Mouse (Mus musculus) heart, postnatal 4 days (tissue): Measurements from ENCODE around the gene Mybbp1a. TPM values are rescaled to one million over a fixed set of nuclear protein-coding genes. Genes with fewer than 3 reads are reported as not detected.
A peak's percentile ranks its signal among the peaks of the same experiment; 100 is the strongest.

Source experiments
- DNase-seq: peaks from one replicate; pipeline ENCODE4 v3.0.0; 2021
- total RNA-seq, 2 experiments: library from RNA; stranded (reverse); gene quantifications; 2 replicates each; pipeline ENCODE4 v1.2.3; 2021

Gene Mybbp1a
- total RNA-seq, 2 experiments from 2014 or later: 55.6 to 55.9 TPM

DNA sequence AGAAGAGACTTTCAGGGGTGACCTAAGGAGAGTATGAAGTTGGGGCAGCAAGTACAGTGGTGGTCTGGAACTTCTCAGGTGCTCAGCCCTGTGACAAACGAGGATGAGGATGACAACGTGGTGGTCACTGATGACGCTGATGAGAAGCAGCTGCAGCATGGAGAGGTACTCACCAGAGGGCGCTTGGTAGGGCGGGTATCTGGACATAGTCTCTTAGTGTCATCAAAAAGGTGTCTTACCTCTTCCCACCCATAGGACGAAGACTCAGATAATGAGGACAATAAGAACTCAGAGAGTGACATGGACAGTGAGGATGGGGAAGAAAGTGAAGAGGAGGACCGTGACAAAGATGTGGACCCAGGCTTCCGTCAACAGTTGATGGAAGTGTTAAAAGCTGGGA is 6.3 kb downstream of the Mybbp1a start:
- DNase-seq: no peak

GRCm38 (mm10) chr11:72452140-72452665 is 11.0 kb downstream of the Mybbp1a start:
- DNase-seq: no peak

DNA sequence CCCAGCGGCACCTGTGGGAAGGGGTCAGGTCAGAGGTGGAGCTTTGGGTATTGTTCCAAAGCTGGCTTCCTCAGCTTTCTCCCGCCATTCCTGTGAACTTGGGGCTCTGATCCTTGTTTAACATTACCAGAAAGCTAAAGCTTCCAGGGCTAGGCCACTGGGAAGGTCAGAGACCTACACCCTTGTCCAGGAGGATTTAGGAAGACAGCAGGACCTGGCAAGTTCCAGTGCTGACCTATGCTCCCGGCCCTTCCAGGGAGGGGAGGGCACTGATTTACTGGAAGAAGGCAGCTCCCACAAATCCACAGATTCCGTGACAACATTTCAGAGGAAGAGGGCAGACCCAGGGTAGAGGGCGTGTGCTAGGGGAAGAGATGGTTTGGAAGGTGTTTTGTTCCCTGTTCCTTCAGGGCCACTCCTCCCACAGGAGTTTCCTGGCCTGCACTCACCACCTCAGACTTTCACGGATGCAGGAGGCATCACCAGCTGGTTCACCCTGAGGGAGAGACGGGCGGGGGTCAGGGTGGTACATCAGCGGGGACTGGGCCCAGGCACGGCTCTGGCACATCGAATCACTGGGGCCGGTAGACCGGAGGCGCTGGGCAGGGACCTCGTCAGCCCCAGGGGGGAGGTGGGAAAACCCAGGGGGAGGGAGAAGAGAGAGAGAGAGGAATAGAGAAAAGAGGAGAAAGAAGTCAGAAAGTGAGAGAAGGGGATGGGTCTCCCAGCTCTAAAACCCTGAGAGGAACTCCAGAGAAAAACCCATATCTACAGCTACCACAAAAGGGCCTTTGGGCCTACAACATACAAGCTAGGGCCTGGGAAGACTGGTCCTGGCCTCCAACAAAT is 12.2 kb downstream of the Mybbp1a start:
- no peak for DNase-seq

DNA sequence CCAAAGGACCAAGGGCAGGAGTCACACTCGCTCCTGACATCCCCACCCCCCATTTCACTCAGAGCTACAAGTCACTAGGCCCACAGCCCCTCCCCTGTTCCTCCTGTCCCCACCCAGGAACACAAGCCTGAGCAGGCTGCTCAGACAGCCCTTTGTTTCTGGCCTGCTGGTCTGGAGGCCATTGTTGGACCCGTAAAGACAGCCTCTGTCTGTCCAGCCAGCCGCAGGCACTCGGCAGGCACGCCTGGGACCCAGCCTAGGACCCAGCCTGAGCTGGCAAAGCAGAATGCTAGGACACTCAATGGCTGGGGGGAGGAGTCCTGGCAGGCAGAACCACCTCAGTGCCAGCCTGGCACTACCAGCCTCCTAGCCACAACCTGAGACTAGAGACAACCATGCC is 14.5 kb downstream of the Mybbp1a start:
- DNase-seq: no peak

DNA sequence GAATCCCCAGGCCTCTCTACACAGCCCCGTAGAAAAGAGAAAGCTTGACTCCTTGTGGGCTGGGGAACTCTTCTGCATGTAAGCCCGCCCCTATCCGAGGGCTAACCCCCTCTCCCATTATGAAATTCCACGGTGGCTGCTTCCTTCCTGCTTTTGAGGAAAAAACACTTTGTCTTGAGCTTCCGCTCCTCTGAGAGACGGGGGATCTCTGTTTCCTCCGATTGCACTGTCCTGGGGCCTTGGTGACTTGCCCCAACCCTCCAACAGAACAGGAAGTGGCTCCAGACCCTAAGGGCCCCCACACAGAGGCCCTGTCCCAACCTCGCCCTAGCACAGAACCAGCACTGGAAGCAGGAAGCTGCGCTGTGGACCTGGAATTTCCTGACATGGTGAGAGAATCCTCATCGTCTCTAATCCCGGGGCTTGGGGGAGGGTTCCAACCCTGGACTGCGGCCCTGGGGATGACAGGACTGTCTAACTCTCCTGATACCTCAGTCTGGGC is 16.9 kb downstream of the Mybbp1a start:
- DNase-seq: peak; percentile 66

- DNase-seq: no peak
These were observed 17.3 kb downstream of the Mybbp1a start for GRCm38 (mm10) chr11:72458502-72458901.

- no peak for DNase-seq
These were observed 20.4 kb downstream of the Mybbp1a start for GRCm38 (mm10) chr11:72461500-72461981.

DNA sequence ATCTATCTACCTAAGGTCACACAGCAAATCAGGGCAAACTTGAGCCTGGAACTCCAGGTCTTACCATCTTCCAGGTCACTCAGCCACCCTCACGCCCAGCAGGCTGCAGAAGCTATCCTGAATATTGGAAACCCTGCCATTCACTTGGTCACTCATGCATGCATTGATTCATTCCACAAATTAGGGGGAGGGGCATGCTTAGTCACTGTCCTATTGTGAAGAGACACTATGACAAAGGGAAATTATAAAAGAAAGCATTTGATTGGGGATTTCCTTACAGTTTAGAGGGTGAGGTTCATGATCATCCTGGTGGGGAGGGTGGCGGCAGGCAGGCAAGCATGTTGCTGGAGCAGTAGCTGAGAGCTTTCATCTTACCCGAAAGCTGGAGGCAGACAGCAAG is 23.7 kb downstream of the Mybbp1a start:
- no peak for DNase-seq

DNA sequence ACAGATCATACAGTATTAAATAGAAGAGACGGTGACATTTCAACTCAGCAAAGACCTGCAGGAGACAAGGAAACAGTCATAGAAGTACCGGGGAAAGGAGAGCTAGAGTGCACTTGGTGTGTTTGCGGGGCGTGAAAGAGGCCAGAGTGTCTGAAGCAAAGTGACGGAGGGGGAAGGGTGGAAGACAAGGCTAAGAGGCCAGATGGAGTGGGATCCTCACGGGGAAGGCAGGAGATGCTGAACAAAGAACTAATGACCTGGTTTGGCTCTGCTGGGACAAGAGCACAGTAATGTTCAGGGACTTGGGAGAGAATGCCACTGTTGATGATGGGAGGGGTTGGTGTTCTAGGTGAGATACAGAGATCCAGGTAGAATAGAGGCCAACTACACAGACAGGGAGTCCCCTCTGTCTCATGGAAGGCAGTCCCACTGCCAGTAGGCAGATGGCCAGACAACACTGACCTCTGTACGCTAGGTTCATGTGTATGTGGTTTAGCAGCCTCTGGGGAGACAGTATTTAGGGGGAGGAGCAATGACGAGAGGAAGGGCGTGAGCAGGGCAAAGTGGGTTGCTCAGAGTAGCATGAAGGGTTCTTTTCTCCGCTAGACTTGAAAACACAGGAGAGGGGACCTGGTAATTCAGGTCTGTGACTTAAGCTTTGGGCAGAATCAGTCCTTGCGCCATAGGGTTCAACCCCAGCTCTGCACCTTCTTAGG is 25.0 kb downstream of the Mybbp1a start:
- DNase-seq: no peak

- peak; percentile 43 for DNase-seq
These were observed 25.7 kb downstream of the Mybbp1a start for GRCm38 (mm10) chr11:72466694-72467507.

- DNase-seq: no peak
These were observed 27.4 kb downstream of the Mybbp1a start for GRCm38 (mm10) chr11:72468525-72468924.

DNA sequence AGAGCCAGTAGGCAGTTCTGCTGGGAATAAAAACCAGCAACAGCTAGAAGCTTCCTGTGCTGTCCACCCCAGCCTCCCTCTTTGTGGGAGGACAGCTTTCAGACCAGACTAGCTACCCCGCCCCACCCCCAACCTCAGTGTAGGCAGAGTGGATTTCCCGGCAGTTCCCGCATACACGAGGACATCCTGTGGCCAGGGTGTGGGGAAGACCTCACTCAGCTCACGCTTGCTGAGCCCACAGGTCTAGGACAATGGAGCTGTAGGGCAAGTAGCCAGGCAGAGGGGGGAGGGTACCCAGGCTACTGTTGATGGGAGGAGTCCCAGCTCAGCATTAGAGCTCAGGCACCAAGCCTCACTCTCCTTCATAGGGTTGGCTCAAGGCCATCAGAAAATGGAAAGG is 28.1 kb downstream of the Mybbp1a start:
- DNase-seq: peak; percentile 89

DNA sequence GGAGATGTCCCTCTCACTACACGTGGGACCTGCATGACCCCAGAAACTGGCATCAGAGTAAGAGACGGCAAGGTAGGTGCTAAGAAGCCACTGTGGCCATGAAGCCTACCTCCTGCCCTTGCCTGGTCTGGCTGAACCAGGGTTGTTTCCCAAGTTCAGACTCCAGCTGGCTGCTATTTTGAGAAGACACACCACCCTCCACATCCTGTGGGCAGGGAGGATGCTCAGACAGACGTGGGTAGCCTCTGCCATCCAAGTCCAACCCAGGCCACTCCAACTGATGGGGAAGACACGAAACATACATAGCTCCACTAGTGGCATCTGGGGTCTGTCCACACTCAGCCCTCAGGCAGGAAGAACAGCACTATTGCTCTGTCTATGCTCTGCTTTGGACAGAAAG is 28.8 kb downstream of the Mybbp1a start:
- DNase-seq: no peak

- DNase-seq: no peak
These were observed 30.2 kb downstream of the Mybbp1a start for GRCm38 (mm10) chr11:72471381-72471780.

- DNase-seq: no peak
These were observed 32.4 kb downstream of the Mybbp1a start for GRCm38 (mm10) chr11:72473540-72473939.

DNA sequence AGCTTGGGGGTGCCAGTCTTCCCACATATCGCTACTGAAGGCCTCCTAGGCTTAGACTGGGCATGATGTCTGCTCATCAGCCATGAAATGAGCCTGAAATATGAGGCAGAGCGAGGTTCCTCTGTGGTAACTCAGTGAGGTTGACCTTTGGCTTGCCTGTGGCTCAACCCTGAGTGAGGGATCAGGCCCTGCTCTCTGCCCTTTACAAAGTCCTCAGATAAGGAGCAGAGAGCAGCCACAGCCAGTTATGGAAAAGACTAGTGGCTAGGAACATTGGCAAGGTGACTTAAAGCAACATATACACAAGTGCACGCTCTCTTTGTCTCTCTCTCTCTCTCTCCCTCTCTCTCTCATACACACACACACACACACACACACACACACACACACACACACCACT is 33.8 kb downstream of the Mybbp1a start:
- no peak for DNase-seq

GRCm38 (mm10) chr11:72475408-72475807 is 34.3 kb downstream of the Mybbp1a start:
- no peak for DNase-seq

- DNase-seq: no peak
These were observed 35.0 kb downstream of the Mybbp1a start for GRCm38 (mm10) chr11:72476074-72476625.

GRCm38 (mm10) chr11:72477182-72477581 is 36.0 kb downstream of the Mybbp1a start:
- DNase-seq: peak; percentile 36

- DNase-seq: no peak
These were observed 36.5 kb downstream of the Mybbp1a start for GRCm38 (mm10) chr11:72477653-72478052.

DNA sequence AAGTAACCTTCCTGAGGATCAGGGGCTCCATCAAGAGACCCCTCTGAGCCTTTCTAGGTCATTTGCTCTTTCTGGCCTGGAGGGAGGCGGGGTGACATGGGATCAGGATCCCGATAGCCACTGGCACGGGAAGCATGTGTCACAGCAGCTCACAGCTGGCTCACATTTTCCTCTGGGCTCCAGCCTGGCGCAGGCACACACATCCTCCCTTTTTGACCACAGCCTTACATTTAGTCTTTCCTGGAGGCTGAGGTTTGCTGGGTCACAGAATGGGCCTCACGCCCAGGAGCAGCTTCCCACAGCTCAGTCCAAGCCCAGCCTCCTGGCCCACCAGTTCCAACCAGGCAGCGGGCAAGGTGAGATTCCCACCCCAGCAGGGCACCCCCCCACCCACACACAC is 37.1 kb downstream of the Mybbp1a start:
- peak; percentile 53 for DNase-seq

GRCm38 (mm10) chr11:72479499-72479898 is 38.3 kb downstream of the Mybbp1a start:
- no peak for DNase-seq
